Mouse (Mus musculus) midbrain, embryonic 16.5 days (tissue): ENCODE measurements around the gene Sebox. TPM values are rescaled to one million over a fixed set of nuclear protein-coding genes. Genes with fewer than 3 reads are reported as not detected.

Experiments
- ATAC-seq: fragments of 200-750 bp; cut with Nextera tagmentation; 2 replicates; pipeline ENCODE4 v1.8.0; 2017; ENCODE audit warnings: moderate TSS enrichment
- H3K27ac ChIP-seq: fragments of 300-500 bp; sonication (generic); 2 replicates; pipeline ENCODE4 v1.5.1; 2014; ENCODE audit warnings: mild to moderate bottlenecking, low read length, mixed read lengths
- H3K27me3 ChIP-seq: fragments of 300-500 bp; sonication (generic); 2 replicates; pipeline ENCODE4 v1.6.1; 2014; ENCODE audit warnings: low read depth, low read length, mixed read lengths; ENCODE audit not compliant: control insufficient read depth, insufficient read depth
- H3K36me3 ChIP-seq: fragments of 300-500 bp; sonication (generic); 2 replicates; pipeline ENCODE4 v1.6.1; 2014; ENCODE audit warnings: mild to moderate bottlenecking, low read length, moderate library complexity, mixed read lengths; ENCODE audit not compliant: control insufficient read depth, insufficient read depth
- H3K4me1 ChIP-seq: fragments of 300-500 bp; sonication (generic); 2 replicates; pipeline ENCODE4 v1.6.1; 2014; ENCODE audit warnings: mild to moderate bottlenecking, low read length, mixed read lengths; ENCODE audit not compliant: control insufficient read depth, insufficient read depth
- H3K4me2 ChIP-seq: fragments of 300-500 bp; sonication (generic); 2 replicates; pipeline ENCODE4 v1.6.1; 2014; ENCODE audit warnings: mild to moderate bottlenecking, low read length, mixed read lengths
- H3K4me3 ChIP-seq: fragments of 300-500 bp; sonication (generic); 2 replicates; pipeline ENCODE4 v1.5.1; 2014; ENCODE audit warnings: low read depth, mild to moderate bottlenecking, low read length, moderate library complexity, mixed read lengths
- H3K9ac ChIP-seq: fragments of 300-500 bp; sonication (generic); 2 replicates; pipeline ENCODE4 v1.6.1; 2014; ENCODE audit warnings: low read depth, low read length, mixed read lengths
- H3K9me3 ChIP-seq: fragments of 300-500 bp; sonication (generic); replicated peaks from 2 replicates; pipeline ENCODE4 v1.6.1; 2014; ENCODE audit warnings: mild to moderate bottlenecking, low read length, mixed read lengths; ENCODE audit not compliant: control insufficient read depth, poor library complexity, severe bottlenecking
- WGBS: fragments of 180-500 bp; shearing (Covaris S2); extraction: QIAGEN DNeasy Blood & Tissue Kit; methylation state at CpG from one replicate; pipeline ENCODE4 v1.1.7; 2014; 5-methylcytosine and 5-hydroxymethylcytosine counted together
- polyA plus RNA-seq: library from polyadenylated mRNA; unstranded; fragments of >200 nt; fragmentation: Nextera tagmentation; extraction: Ambion mirVana; gene quantifications from 2 replicates; pipeline ENCODE4 v1.2.1, GENCODE M21; 2015

Sebox gene
- polyA plus RNA-seq: 0.14 TPM in 1 of 2 replicates, not detected in the other

DNA sequence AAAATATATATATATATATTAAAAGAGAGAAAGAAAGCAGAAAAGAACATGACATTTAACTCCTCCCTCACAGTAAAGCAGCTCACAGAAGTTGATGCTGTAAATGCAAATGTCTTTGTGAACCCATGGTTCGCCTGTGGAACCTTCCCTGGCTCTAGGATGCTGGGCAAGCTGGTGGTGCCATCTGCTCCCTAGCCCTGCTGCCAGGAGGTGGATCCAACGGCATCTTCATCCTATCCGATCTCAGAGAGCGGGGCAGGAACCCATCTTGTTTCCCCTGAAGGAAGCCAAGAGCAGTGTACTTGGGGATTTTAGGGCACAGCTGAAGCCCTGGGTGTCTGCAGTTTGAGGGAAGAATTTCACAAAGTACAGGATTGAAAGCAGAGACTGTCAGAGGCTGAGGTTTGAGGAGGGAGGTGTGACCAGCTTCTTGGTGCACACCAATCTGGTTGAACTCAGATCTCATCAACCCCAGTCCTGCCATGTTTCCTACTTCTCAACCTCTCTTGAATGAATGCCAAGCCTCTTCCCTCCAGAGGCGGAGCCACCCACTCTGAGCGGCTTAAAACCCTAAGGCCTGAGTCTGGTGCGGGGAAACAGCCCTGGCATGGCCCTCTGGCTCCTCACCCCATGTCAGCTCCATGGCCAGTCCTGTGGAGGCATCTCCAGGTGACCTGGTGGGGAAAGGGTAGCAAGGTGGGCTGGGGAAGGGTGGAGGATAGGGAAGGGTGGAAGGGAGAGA, at the start of gene Sebox:
Gene Sebox (plus strand): TSS at position 539 of the 742 bp plus-strand sequence.
- no peak within 1 kb of the TSS for H3K4me2 ChIP-seq
- no peak within 1 kb of the TSS for H3K4me3 ChIP-seq
- ATAC-seq: no peak
- H3K9me3 ChIP-seq: no peaks in the 10 kb centered on the region
- 0 out of 2 replicates have a peak, but pooled peaks cover 4% of the 10 kb centered on the region for H3K4me1 ChIP-seq
- no peak within 1 kb of the TSS for H3K27ac ChIP-seq
- no peak within 1 kb of the TSS for H3K9ac ChIP-seq
- 74% methylated on average over 7 of the region's 7 CpGs for WGBS
- H3K27me3 ChIP-seq: no peaks in the 10 kb centered on the region
- H3K36me3 ChIP-seq: peaks cover 16% of the 10 kb centered on the region

DNA sequence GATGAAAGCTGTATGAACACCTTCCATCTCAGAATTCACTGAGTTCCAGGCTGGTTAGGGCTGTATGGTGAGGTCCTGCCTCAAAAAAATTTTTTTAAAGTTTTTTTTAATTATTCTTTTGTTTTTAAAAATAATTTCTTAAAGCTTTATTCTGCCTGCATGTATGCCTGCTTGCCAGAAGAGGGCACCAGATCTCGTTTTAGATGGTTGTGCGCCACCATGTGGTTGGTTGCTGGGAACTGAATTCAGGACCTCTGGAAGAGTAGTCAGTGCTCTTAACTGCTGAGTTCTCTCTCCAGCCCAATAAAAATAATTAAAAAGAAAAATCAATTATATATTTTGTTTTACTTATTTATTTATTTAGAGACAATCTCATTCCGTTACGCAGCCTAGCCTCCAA, 49.6 kb upstream of the Sebox start:
- Histone ChIP-seq H3K4me2 (no peak overlapping the region), H3K9ac (no peak overlapping the region), H3K27ac (no peak overlapping the region), H3K4me1 (no peaks in the 10 kb centered on the region), H3K27me3 (no peaks in the 10 kb centered on the region), H3K4me3 (no peak overlapping the region), H3K9me3 (no peaks in the 10 kb centered on the region), H3K36me3 (no peaks in the 10 kb centered on the region)
- 8% methylated on average over 4 of the region's 4 CpGs for WGBS
- no peak for ATAC-seq

DNA sequence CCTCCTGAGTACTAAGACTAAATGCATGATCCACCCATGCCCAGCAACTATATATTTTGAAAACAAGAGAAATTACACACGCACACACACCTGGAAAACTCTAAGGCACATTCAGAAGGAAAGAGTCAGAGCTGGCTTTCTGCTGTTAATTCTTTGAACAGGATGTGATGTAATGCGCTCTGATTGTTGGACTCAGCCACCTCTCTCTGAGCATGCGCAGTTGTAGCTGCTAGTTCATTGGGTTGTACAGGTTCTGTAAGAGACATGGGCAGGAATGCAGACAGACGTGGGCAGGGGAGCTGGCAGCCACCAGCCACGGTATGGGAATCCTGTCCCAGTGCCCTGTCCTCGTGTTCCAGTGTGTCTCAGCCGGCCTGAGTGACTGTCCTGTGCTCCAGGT, 49.0 kb upstream of the Sebox start:
- no peak overlapping the region for H3K9ac ChIP-seq
- H3K4me1 ChIP-seq: no peaks in the 10 kb centered on the region
- H3K27me3 ChIP-seq: no peaks in the 10 kb centered on the region
- H3K36me3 ChIP-seq: no peaks in the 10 kb centered on the region
- H3K4me3 ChIP-seq: no peak overlapping the region
- H3K9me3 ChIP-seq: no peaks in the 10 kb centered on the region
- no peak for ATAC-seq
- WGBS: 79% methylated on average over 7 of the region's 7 CpGs
- H3K4me2 ChIP-seq: no peak overlapping the region
- H3K27ac ChIP-seq: no peak overlapping the region

DNA sequence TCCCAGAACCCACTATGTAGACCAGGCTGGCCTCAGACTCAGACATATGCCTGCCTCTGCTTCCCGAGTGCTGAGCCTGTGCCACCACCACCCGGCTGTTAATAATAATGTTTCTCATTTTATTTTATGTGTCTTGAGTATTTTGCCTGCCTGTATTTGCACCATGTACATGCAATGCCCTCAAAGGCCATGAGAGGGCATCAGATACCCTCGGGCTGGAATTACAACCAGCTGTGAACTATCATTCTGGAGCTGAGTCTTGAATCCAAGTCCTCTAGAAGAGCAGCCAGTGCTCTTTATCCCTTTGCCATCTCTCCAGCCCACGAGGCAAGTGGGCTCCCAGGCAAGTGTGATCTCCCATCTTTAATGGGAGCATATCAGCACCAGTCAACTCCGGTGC, 47.9 kb upstream of the Sebox start:
- ATAC-seq: no peak
- Histone ChIP-seq H3K9me3 (no peaks in the 10 kb centered on the region), H3K27me3 (no peaks in the 10 kb centered on the region), H3K27ac (no peak overlapping the region), H3K9ac (no peak overlapping the region), H3K4me3 (no peak overlapping the region), H3K4me1 (no peaks in the 10 kb centered on the region), H3K36me3 (no peaks in the 10 kb centered on the region), H3K4me2 (no peak overlapping the region)
- WGBS: 45% methylated on average over 5 of the region's 5 CpGs

DNA sequence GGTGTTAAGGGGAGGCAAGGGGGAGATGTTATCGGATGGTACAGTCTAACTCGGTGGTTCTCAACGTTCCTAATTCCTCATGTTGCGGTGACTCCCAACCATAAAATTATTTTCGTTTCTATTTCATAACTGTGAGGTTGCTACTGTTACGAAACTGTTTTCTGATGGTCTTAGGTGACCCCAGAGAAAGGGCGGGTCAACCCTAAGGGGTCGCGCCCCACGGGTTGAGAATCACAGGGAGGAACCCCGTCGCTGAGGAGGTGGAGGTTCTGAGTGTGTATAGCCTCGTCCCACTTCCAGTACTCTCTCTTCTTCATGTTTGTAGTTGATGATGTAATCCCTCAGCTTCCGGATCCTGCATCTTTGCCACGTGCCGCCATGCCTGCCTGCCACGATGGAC, 44.5 kb upstream of the Sebox start:
- Histone ChIP-seq H3K9ac (no peak overlapping the region), H3K27me3 (no peaks in the 10 kb centered on the region), H3K4me3 (no peak overlapping the region), H3K36me3 (no peaks in the 10 kb centered on the region), H3K4me2 (no peak overlapping the region), H3K27ac (no peak overlapping the region), H3K4me1 (no peaks in the 10 kb centered on the region), H3K9me3 (no peaks in the 10 kb centered on the region)
- WGBS: 88% methylated on average over 17 of the region's 17 CpGs
- no peak for ATAC-seq

DNA sequence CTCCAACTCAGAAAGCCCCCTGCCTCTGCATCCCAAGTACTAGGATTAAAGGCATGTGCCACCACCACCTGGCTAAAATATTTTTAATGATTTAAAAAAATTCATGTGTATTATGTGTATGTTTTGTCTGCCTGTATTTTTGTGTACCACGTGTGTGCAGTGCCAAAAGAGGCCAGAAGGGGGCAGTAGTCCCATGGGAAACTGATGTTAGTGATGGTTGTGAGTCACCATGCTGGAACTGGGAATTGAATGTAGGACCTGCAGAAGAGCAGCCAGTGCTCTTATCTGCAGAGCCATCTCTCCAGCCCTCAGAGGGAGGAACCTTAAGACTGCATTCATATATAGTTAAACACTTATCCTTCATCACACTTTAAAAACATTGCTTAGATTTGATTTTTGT, 41.4 kb upstream of the Sebox start:
- Histone ChIP-seq H3K4me1 (peaks cover 5% of the 10 kb centered on the region), H3K4me2 (no peak overlapping the region), H3K9me3 (no peaks in the 10 kb centered on the region), H3K4me3 (no peak overlapping the region), H3K36me3 (no peaks in the 10 kb centered on the region), H3K27ac (no peak overlapping the region), H3K9ac (no peak overlapping the region), H3K27me3 (no peaks in the 10 kb centered on the region)
- no peak for ATAC-seq
- 68% methylated on average over 1 of the region's 1 CpGs for WGBS

DNA sequence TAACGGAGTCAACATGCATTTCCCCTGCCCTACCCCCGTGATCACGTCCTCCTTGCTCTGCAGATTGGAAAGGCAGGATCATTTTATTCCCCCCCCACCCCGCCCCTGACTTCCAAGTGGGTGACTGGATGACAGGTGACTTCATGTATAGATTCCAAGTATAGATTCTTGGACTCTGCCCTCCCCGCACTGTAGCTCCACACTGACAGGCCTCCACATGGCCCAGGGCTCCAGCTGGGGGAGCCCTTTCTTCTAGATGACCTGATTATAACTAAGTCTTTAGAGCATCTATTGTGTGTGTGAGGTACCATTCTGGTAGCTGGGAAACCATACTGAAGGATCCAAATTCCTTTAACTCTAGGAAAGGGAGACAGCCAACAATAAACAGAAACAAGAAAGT, 40.6 kb upstream of the Sebox start:
- no peaks in the 10 kb centered on the region for H3K36me3 ChIP-seq
- H3K4me1 ChIP-seq: peaks cover 5% of the 10 kb centered on the region
- H3K27ac ChIP-seq: no peak overlapping the region
- H3K9ac ChIP-seq: no peak overlapping the region
- H3K9me3 ChIP-seq: no peaks in the 10 kb centered on the region
- H3K4me3 ChIP-seq: no peak overlapping the region
- H3K27me3 ChIP-seq: no peaks in the 10 kb centered on the region
- ATAC-seq: no peak
- 79% methylated on average over 5 of the region's 5 CpGs for WGBS
- no peak overlapping the region for H3K4me2 ChIP-seq

DNA sequence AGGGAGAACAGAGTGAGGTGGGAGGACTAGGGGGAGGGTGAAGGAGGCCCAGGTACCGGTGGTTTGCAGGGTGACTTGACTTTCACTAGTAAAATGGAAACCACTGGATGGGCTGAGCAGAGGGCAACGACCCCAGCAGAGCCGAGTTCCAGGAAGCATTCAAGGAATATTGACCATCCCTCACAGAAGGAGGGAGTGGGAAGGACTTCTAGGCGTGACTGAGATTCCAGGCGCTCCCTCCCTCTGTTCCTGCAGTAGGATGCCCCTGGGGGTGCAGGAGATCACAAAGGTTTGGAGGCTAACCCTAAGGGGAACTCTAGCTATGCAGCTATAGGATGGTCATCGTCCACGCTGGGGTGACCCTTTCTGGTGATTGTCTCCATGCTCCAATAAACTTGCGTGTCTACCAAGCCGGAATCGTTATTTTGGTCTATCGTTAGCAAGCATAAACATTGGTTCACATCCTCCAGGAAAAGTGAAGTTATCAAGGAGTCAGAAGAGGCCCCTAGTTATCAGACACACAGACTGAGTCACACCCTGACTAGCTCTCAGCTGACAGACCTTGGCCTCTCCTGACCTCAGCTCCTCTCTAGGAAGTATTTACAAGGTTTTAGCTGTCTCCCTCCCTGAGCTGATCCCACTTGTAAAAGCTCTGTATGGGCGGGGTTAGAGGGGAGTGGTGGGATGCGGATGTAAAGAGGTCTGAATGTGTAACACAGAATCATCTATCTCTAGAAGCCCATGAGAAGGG, 39.8 kb upstream of the Sebox start:
- ATAC-seq: no peak
- Histone ChIP-seq H3K4me3 (no peak overlapping the region), H3K27ac (no peak overlapping the region), H3K9ac (no peak overlapping the region), H3K4me2 (no peak overlapping the region), H3K27me3 (no peaks in the 10 kb centered on the region), H3K9me3 (no peaks in the 10 kb centered on the region), H3K36me3 (no peaks in the 10 kb centered on the region), H3K4me1 (peaks cover 5% of the 10 kb centered on the region)
- WGBS: 65% methylated on average over 13 of the region's 13 CpGs

DNA sequence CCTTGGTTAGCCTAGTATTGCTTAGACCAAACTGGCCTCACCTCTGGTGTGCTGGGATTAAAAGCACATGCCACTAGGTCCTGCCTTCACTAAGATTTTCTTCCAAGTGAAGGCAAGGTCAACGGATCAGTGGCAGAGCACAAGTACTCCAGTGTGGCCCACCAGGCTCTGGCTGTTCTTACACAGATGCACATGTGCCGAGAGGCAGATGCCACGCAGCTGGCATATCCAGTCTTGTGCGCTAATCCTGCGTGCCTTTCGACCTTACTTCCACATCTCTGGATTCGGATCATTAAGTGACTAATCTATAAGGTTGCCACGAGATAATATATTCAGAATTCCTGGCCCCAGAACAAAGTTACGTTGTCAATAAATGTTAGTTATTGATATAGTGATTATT, 38.1 kb upstream of the Sebox start:
- no peak overlapping the region for H3K9ac ChIP-seq
- H3K4me1 ChIP-seq: peaks cover 5% of the 10 kb centered on the region
- no peaks in the 10 kb centered on the region for H3K36me3 ChIP-seq
- ATAC-seq: peak; percentile 29; the same call in 1 of the 2 replicates
- H3K9me3 ChIP-seq: no peaks in the 10 kb centered on the region
- 21% methylated on average over 9 of the region's 9 CpGs for WGBS
- peak overlapping the region; percentile 65 for H3K4me3 ChIP-seq
- no peaks in the 10 kb centered on the region for H3K27me3 ChIP-seq
- no peak overlapping the region for H3K27ac ChIP-seq
- peak overlapping the region; percentile 75 for H3K4me2 ChIP-seq
